Mouse (Mus musculus): Measurements from ENCODE around the gene Ap1b1.

Gene Ap1b1

DNA sequence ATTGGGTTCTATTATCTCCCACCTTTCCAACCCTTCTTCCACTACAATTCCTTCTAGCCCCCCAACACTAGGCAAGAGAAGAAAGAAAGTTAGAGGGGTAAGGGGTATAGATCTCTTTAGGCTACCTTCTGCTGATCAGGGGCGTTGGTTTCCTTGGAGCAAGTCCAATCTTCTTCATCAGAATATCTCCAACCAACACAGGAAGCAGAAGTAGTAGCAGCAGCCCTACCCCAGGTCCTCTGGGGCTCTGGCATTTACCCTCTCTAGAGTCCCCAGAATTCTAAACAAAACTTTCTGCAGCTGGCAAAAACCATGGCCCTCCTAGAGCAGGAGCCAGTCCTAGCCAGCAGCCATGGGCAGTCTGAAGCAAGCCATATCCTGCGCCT, 12.8 kb upstream of the Ap1b1 start:
- POLR2A ChIA-PET, result interaction anchor here in 2 of 4 experiments (0.9 to 1.6 kb wide), 7 partner anchors 10 to 126 kb away, joined by 3 to 4 read pairs (median 3); partner anchors contain the start of gene Gas2l1 (in 1 of the 2)
- CTCF ChIA-PET, result interaction anchor here (0.5 to 2.5 kb wide), 66 partner anchors 10 to 715 kb away, joined by 3 to 29 read pairs (median 4); partner anchors contain the start of genes Gas2l1 (in 4 of the 4), Ap1b1 (in 2 of the 4), Nefh (in 2 of the 4) and Thoc5 (in 1 of the 4)

DNA sequence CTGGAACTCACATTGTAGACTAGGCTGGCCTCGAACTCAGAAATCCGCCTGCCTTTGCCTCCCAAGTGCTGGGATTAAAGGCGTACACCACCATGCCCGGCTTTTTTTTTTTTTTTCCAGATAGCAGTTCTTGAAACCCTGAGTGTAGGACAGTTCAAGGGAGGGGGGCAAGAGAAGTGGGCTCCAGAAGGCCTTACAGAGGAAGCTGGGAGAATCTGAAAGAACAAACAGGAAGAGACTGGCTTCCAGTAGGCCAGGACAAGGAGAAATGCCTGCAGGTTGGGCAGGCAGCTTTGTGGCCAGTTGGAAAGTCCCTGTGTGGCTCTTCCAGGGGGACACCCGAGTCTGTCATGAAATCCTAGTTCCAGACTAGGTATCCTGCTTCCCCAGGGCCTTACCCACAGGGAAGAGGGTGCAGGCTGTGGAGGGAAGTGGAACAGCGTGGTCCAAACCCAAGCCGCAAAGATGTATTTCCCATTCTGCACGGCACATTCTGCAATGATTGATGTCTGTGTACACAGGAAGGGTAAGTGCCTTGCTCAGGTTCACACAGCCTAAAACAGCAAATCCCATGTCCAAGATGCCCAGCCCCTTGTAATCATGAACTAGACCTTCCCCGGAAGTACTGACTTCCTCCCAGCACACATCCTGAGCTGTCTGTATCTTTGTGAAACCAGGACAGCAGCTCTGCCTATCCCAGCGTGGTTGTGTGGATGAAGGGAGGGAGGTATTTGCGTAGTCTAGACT, 12.1 kb upstream of the Ap1b1 start:
- POLR2A ChIA-PET, result interaction anchor here in 3 of 4 experiments (0.5 to 1.4 kb wide), 6 partner anchors 28 to 1708 kb away, joined by 3 to 4 read pairs (median 3); no protein-coding TSS in a partner anchor
- CTCF ChIA-PET, result interaction anchor here (0.5 to 3.0 kb wide), 33 partner anchors 8 to 331 kb away, joined by 3 to 27 read pairs (median 5); partner anchors contain the start of genes Nefh (in 2 of the 4) and Ap1b1 (in 1 of the 4)

DNA sequence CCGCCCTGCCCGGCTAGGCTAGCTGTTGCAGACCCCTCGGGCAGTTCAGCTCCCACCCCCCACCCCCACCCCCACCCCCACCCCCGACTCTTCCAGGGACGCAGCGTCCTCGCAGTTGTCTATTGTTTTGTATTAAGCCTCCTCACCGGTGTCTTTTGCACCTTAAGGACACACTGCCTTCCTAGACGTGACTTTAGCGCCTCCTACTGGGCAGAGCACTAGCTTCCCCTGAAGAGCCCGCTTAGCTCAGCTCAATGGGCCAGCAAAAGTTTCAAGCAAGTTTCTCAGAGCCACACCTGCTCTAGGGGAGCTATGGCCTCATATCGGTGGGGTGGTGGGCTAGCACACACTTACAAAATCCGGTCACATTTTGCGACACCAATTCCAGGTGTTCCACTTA, 11.0 kb upstream of the Ap1b1 start:
- CTCF ChIA-PET, result interaction anchor here (0.5 to 3.0 kb wide), 73 partner anchors 8 to 1521 kb away, joined by 3 to 27 read pairs (median 4); partner anchors contain the start of genes Gas2l1 (in 2 of the 4), Ap1b1 (in 1 of the 4), Nefh (in 1 of the 4) and Thoc5 (in 1 of the 4)
- POLR2A ChIA-PET, result interaction anchor here in 3 of 4 experiments (0.6 to 1.4 kb wide), 9 partner anchors 12 to 59 kb away, joined by 3 to 4 read pairs (median 3); partner anchors contain the start of gene Nefh (in 1 of the 3)

DNA sequence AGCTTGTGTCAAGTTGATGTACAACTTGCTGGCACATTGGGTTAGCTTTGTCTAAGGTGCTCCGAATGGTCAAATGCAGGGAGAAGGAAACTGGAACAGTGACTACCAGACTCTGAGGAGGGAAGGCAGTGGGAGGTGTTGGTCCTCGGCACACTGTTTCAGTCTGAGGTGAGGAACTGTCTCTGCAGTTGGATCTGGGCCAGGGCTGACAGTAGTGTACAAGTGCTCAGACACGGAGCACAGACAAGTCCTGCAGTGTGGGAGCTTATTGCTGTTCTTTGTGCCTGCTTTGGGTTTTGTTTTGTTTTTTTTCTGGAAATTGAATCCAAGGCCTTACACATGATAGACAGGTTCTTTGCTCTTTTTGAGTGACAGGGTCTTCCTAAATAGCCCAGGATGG, 3.6 kb upstream of the Ap1b1 start:
- CTCF ChIA-PET, result interaction anchor here (0.6 to 2.3 kb wide), 17 partner anchors 10 to 904 kb away, joined by 3 to 11 read pairs (median 3); partner anchors contain the start of gene Nefh (in 1 of the 4)
- POLR2A ChIA-PET, result interaction anchor here in 3 of 4 experiments (0.6 to 1.9 kb wide), 6 partner anchors 10 to 110 kb away, joined by 3 to 6 read pairs (median 4); no protein-coding TSS in a partner anchor

DNA sequence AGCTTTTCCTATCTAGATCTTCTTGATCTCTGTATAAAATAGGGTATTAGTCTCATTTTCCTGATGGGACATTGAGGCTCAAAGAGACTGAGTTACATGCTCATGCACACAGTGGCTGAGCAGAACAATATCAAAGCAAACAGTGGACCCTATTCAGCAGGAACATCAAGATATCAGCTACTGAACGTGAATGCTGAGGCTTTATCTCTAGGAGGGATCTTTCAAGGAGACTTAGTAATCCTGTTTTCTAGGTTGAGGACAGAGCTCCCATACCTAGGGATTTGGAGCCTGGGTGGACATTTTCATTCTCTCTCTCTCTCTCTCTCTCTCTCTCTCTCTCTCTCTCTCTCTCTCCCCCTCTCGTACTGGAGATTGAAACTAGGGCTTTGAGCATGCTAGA, 3.1 kb upstream of the Ap1b1 start:
- CTCF ChIA-PET, result interaction anchor here (0.6 to 2.3 kb wide), 23 partner anchors 8 to 721 kb away, joined by 3 to 11 read pairs (median 3); partner anchors contain the start of gene Nefh (in 1 of the 4)
- POLR2A ChIA-PET, result interaction anchor here in 3 of 4 experiments (0.6 to 1.9 kb wide), 9 partner anchors 10 to 177 kb away, joined by 3 to 6 read pairs (median 3); no protein-coding TSS in a partner anchor

DNA sequence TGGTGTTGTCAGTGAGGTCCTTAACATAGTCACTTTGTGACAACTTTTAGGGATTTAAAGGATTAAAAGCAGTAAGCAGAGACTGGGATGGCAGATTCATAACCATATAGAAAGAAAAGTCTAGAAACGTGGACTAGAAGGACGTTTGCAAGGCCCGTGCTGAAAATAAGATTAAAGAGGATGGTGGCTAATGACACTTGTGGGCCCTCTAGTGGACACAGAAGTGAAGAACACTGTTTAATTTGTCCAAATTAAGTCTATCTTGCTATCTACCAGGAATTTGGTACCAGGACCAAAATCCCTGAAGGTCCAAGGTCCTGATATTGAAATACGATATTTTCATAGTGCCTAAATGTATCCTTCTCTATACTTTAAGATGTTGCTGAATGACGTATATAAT, 2.4 kb upstream of the Ap1b1 start:
- ChIA-PET POLR2A (interaction anchor here in 2 of 4 experiments (0.6 to 1.8 kb wide), 6 partner anchors 11 to 490 kb away, joined by 3 to 4 read pairs (median 3); no protein-coding TSS in a partner anchor), CTCF (interaction anchor here (0.6 to 2.3 kb wide), 17 partner anchors 9 to 414 kb away, joined by 3 to 11 read pairs (median 4); partner anchors contain the start of genes Nefh (in 1 of the 4) and Nipsnap1 (in 1 of the 4))

DNA sequence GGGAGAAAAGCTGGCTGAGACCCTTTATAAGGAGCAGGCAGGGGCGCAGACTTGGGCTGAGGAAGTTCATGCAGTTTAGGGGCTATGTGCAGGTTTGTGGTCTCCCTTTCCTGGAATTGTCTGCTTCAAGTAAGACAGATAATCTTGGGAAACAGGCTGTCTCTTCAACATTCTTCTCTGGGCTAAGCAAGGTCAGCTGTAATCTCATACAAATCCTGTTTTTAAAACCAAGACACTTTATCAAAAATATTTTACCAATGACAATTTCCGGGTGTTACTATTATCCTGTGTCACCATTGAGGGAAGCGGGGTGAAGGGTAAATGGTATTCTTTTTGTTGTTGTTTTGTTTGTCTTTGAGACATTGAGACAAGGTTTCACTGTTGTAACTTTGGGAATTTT, 1.8 kb upstream of the Ap1b1 start:
- ChIA-PET CTCF (interaction anchor here in 1 of 4 experiments (1.0 to 2.3 kb wide), 2 partner anchors 9 to 12 kb away, joined by 5 to 11 read pairs; no protein-coding TSS in a partner anchor), POLR2A (interaction anchor here in 2 of 4 experiments (0.6 to 1.2 kb wide), 4 partner anchors 53 to 709 kb away, joined by 3 to 8 read pairs (median 3); no protein-coding TSS in a partner anchor)

DNA sequence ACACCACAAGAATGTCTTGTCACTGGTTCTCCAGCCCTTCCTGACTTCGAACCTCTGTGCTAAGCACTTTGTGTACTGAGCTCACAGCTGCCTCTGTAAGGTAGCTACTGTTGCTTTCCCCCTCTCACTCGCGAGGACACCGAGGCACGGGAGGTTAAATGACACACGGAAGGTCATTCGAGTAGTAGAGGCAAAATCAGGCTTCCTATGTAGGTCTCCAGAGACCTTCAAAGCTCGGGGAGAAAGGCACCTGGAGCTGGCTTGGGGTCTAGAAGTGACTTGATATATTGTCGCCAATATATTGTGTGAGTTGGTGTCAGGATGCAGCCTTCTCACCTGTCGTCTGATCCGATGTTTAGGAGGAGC, 846 bp downstream of the Ap1b1 start:
- ChIA-PET CTCF (interaction anchor here in 3 of 4 experiments (0.5 to 2.9 kb wide), 8 partner anchors 11 to 166 kb away, joined by 4 to 11 read pairs (median 6); no protein-coding TSS in a partner anchor), POLR2A (interaction anchor here in 2 of 4 experiments (0.7 to 2.1 kb wide), 12 partner anchors 8 to 181 kb away, joined by 3 to 9 read pairs (median 4); no protein-coding TSS in a partner anchor)

DNA sequence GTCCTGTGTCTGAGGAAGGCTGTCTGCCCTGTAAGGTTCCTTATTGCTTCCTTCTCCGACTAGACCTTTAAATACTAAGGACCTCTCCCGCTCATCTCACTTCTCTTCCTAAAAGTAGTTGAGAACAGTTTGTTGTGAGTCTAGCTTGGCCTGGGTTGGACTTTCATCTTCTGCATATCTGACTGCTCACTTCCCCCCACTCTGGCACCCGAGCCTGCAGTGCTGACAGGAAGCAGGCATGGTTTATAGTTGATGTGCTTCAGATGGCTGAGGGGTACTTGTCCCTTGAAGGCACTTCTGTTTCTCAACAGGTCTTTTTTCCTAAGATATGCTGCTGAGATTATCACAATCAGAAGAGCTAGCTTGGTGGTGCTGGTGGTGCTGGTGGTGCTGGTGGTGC, 2.6 kb downstream of the Ap1b1 start:
- POLR2A ChIA-PET, result interaction anchor here in 2 of 4 experiments (0.7 to 1.3 kb wide), 3 partner anchors 41 to 110 kb away, joined by 3 to 4 read pairs (median 3); partner anchors contain the start of genes Ewsr1 (in 1 of the 2), Nefh (in 1 of the 2) and Rhbdd3 (in 1 of the 2)

DNA sequence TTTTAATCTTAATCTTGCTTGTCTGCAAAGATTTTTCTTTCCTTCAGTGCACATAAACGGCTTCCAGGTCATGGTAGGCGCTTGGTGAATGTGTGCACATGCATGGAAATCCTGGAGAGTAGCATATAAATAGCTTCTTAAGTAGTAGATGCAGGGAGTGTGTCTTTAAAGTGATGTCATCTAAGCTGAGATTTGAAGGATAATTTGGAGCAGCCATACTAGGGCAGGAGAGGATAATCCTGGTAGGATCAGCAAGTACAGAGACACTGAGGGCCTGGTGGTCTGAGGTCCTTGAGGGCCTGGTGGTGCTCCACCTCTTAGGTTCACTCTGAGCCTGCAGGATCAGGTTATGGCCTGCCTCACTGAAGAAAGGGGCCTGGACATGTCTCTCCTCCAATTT, 5.8 kb downstream of the Ap1b1 start:
- ChIA-PET POLR2A (no interaction called here), CTCF (interaction anchor here in 3 of 4 experiments (0.5 to 1.0 kb wide), 3 partner anchors 77 to 241 kb away, joined by 3 read pairs; no protein-coding TSS in a partner anchor)

More for the DNA sequence above, 2.6 kb downstream of the Ap1b1 start:
- CTCF ChIA-PET, result interaction anchor here in 3 of 4 experiments (0.6 to 1.3 kb wide), 3 partner anchors 16 kb away, joined by 3 to 5 read pairs (median 4); no protein-coding TSS in a partner anchor

DNA sequence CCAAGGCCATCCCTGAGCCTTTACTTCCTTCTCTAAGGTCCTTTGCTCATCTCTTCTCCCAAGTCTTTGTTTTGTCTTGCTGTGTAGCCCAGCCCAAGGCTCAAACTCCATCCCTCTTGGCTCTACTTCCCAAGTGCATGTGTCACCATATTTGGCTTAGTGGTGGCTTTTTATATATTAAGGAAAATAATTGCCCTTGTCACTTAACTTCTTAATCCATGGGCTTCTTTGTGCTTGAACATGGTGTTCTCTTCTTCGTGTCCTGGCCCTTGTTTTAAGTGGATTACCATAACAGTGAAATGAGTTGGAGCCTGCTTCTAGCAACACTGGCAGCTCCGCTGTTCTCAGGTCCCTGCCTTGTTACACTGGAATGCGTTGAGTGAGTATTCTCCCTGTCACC, 9.1 kb downstream of the Ap1b1 start:
- POLR2A ChIA-PET, result interaction anchor here in 2 of 4 experiments (0.6 to 1.3 kb wide), 6 partner anchors 9 to 106 kb away, joined by 3 to 5 read pairs (median 3); partner anchors contain the start of gene Ap1b1 (in 1 of the 2)
- CTCF ChIA-PET, result interaction anchor here in 2 of 4 experiments (0.9 to 3.1 kb wide), 5 partner anchors 9 to 70 kb away, joined by 3 to 9 read pairs (median 5); partner anchors contain the start of genes Ap1b1 (in 1 of the 2) and Gas2l1 (in 1 of the 2)

DNA sequence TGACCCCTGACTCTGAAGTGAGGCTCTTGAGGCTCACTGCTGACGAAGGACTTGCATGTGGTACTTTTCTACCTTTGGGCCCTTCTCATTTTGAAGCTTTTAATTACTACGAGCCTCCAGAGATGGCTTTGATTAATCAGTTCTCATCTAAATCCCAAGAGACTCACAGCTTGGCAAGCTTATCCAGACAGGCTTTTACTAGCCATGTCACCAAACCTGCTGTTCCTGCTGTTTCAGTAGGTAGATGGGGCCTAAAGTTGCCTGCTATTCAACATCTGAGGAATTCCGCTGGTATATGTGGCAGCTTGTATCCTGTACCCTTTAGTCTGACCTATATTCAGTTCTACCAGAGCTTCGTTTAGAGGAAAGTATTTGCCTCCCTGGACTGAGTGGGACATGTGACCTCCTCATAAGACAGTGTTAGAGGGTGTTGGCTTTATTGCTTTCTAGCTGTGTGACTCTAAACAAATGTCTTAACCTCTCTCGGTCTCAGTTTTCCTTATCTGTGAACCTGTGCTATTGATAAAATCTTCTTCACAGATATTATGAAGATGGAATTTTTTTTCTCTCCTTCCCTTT, 10.1 kb downstream of the Ap1b1 start:
- CTCF ChIA-PET, result interaction anchor here (0.6 to 3.1 kb wide), 7 partner anchors 9 to 1544 kb away, joined by 3 to 9 read pairs (median 4); partner anchors contain the start of gene Gas2l1 (in 1 of the 4)
- POLR2A ChIA-PET, result interaction anchor here in 2 of 4 experiments (0.6 to 1.3 kb wide), 9 partner anchors 10 to 683 kb away, joined by 3 to 5 read pairs (median 3); partner anchors contain the start of genes Ap1b1 (in 1 of the 2), Ewsr1 (in 1 of the 2) and Rhbdd3 (in 1 of the 2)

DNA sequence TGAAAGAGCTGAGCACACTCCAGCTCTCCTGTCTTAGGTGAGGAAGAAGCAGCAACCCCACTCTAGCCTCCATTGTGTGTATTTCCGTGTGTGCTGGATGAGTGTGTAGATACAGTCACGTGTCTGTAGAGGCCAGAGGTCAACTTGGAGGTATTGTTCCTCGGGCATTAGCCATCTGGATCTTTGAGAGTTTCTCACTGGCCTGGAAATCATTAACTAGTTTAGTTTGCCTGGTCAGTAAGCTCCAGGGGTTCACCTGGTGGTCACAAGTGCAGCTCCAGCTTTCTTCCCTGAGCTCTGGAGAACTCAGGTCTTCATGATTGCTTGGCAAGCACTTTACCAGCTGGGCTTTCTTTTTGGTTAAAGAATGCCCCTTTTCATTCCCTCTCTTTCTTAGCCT, 11.7 kb downstream of the Ap1b1 start:
- ChIA-PET CTCF (interaction anchor here in 3 of 4 experiments (0.5 to 3.1 kb wide), 16 partner anchors 9 to 155 kb away, joined by 3 to 9 read pairs (median 4); partner anchors contain the start of gene Ap1b1 (in 1 of the 3)), POLR2A (interaction anchor here in 2 of 4 experiments (1.1 to 2.7 kb wide), 7 partner anchors 10 to 101 kb away, joined by 3 to 9 read pairs (median 5); partner anchors contain the start of genes Ap1b1 (in 1 of the 2), Ewsr1 (in 1 of the 2) and Rhbdd3 (in 1 of the 2))

DNA sequence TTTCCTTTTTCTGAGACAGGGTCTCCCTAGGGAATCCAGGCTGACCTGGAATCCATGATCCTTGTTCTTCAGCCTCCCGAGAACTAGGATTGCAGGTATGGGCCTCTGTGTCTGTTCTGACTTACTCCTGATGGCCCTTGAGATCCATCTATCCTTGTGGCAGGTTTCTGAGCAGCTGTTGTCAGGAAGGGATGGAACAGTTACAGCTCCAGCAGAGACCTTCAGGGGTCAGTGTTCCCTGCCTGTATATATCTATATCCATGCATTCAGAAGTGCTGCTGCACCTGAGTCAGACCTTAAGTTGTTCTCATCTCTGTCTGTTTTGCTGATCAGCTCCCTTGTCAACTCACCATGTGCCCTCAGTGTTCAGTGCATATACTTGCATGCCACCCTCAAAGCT, 12.1 kb downstream of the Ap1b1 start:
- POLR2A ChIA-PET, result interaction anchor here in 2 of 4 experiments (1.1 to 2.7 kb wide), 7 partner anchors 9 to 100 kb away, joined by 3 to 9 read pairs (median 5); partner anchors contain the start of genes Ap1b1 (in 1 of the 2), Ewsr1 (in 1 of the 2) and Rhbdd3 (in 1 of the 2)
- CTCF ChIA-PET, result interaction anchor here in 3 of 4 experiments (0.5 to 3.1 kb wide), 13 partner anchors 9 to 155 kb away, joined by 3 to 9 read pairs (median 4); partner anchors contain the start of gene Ap1b1 (in 1 of the 3)

DNA sequence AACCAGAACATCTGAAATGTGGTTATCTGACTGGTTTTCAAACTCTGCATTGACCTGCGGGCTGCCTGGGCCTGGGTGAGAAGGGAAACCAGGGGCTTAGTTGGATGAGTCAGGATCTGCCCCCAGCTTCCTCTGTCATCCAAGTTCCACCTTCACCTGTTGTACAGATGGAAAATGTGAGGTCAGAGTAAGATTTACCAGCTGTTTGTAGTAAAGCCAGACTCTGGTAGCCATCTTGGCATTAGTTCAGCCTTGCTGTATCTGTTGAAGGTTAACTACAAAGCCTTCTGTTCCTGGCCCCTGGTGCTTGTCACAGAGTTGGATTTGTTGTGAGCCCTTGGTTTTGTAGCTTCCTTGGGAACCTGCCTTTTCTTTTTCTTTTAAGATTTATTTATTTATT, 13.6 kb downstream of the Ap1b1 start:
- CTCF ChIA-PET, result interaction anchor here in 1 of 4 experiments (0.7 kb wide), 1 partner anchor 16 kb away, joined by 3 read pairs; no protein-coding TSS in a partner anchor
- POLR2A ChIA-PET, result interaction anchor here in 2 of 4 experiments (0.5 to 2.7 kb wide), 2 partner anchors 12 to 540 kb away, joined by 4 to 8 read pairs; no protein-coding TSS in a partner anchor

DNA sequence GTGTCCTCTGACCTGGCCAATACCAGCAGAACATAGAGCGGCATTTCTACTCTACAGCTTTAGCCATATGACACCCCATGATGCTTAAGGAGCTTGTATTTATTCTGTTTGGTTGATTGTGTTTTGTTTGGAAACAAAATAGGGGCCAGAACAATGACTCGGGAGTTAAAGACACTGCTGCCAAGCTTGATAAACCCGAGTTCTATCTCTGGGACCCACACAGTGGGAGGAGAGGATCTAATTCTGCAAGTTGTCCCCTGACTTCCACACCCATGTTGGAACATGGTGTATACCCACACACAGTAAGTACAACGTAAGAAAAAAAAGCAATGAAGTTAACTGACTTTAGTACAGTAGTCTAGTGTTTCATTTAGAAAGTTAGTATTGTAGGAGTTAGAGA, 16.2 kb downstream of the Ap1b1 start:
- ChIA-PET POLR2A (no interaction called here), CTCF (interaction anchor here in 1 of 4 experiments (0.6 kb wide), 1 partner anchor 54 kb away, joined by 4 read pairs; no protein-coding TSS in a partner anchor)

DNA sequence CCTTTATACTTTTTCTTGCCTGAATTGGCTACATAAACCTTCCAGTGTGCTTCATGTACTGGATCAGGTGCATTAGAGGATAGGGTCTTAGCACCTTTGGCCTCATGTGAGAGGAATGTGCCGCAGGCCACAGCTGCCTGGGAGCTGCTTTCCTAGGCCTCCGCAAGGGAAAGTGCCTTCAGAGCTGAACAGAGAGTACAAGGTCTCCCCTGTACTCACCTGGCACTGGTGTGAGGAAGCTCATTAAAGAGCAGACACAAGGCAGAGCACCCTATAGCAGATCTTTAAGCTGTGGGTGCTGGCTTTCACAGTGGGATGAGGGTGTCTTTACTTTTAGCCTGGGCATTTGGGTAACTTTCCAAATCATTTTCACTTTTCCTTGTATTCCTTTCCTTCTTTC, 18.9 kb downstream of the Ap1b1 start:
- ChIA-PET POLR2A (interaction anchor here in 2 of 4 experiments (0.7 to 1.4 kb wide), 5 partner anchors 9 to 94 kb away, joined by 3 to 4 read pairs (median 3); no protein-coding TSS in a partner anchor), CTCF (interaction anchor here in 3 of 4 experiments (0.5 to 1.2 kb wide), 4 partner anchors 9 to 106 kb away, joined by 3 read pairs; no protein-coding TSS in a partner anchor)

All from embryonic stem cell, embryonic (primary cell).